ENCODE assay signal across 11 mouse cellular contexts in genomic region chr6:117995168-117995567, GRCm38 (mm10). TPM values are rescaled to one million over a fixed set of nuclear protein-coding genes. Genes with fewer than 3 reads are reported as not detected.
DNase-seq lines count a peak whose midpoint lies in the region; ATAC-seq and TF ChIP-seq lines count a peak whose summit lies in the region.
"Had no signal": no experiment of that assay in that cellular context is flagged by ENCODE, and none has a peak within 500 bp of the region (broad histone marks: within the 10 kb centered on the region; RNA-seq: fewer than 3 reads in every experiment).

No protein-coding gene starts in this region.

- H3K9ac ChIP-seq in intestine, postnatal 0 days (ENCODE audit: low read depth, low read length) = no peak overlapping the region
- H3K9ac ChIP-seq in intestine, embryonic 16.5 days (ENCODE audit: low read depth, low read length) = no peak overlapping the region
- H3K9ac ChIP-seq in forebrain, embryonic 12.5 days = no peak overlapping the region
- H3K9ac ChIP-seq: liver, embryonic 14.5 days had no signal

- DNase-seq in ZHBTc4 (ENCODE audit: low read depth, low spot score) = peak; percentile 68
- DNase-seq in cerebellum, postnatal 10 days = peak; percentile 42 to 57
- DNase-seq: gastrocnemius, postnatal 10 days had no signal

- no peaks in the 10 kb centered on the region for H3K36me3 ChIP-seq in intestine, postnatal 0 days (ENCODE audit: control insufficient read depth, insufficient read depth)
- no peaks in the 10 kb centered on the region for H3K36me3 ChIP-seq in intestine, embryonic 16.5 days (ENCODE audit: control insufficient read depth, insufficient read depth, low read length)
- H3K36me3 ChIP-seq in forebrain, embryonic 12.5 days (replicated peaks) = no peaks in the 10 kb centered on the region

- no peak overlapping the region for H3K4me2 ChIP-seq in intestine, postnatal 0 days (replicated peaks; ENCODE audit: low read depth)
- H3K4me2 ChIP-seq in intestine, embryonic 16.5 days (ENCODE audit: low read depth, low read length) = no peak overlapping the region
- no peak overlapping the region for H3K4me2 ChIP-seq in forebrain, embryonic 12.5 days

- H3K9me3 ChIP-seq in intestine, postnatal 0 days (ENCODE audit: control insufficient read depth) = no peaks in the 10 kb centered on the region
- no peaks in the 10 kb centered on the region for H3K9me3 ChIP-seq in intestine, embryonic 16.5 days (ENCODE audit: control insufficient read depth, low read length)
- no peaks in the 10 kb centered on the region for H3K9me3 ChIP-seq in forebrain, embryonic 12.5 days

- no peaks in the 10 kb centered on the region for H3K4me1 ChIP-seq in intestine, postnatal 0 days (replicated peaks; ENCODE audit: control insufficient read depth, insufficient read depth, low read length)
- no peaks in the 10 kb centered on the region for H3K4me1 ChIP-seq in intestine, embryonic 16.5 days (ENCODE audit: control insufficient read depth, insufficient read depth, low read length)
- no peaks in the 10 kb centered on the region for H3K4me1 ChIP-seq in forebrain, embryonic 12.5 days

- H3K27ac ChIP-seq in intestine, postnatal 0 days (ENCODE audit: low read depth, low read length) = no peak overlapping the region
- H3K27ac ChIP-seq in intestine, embryonic 16.5 days (ENCODE audit: low read length) = no peak overlapping the region
- no peak overlapping the region for H3K27ac ChIP-seq in forebrain, embryonic 12.5 days
- H3K27ac ChIP-seq: liver, embryonic 14.5 days had no signal

- H3K27me3 ChIP-seq in intestine, postnatal 0 days (replicated peaks; ENCODE audit: control insufficient read depth, insufficient read depth, low read length) = no peaks in the 10 kb centered on the region
- no peaks in the 10 kb centered on the region for H3K27me3 ChIP-seq in intestine, embryonic 16.5 days (replicated peaks; ENCODE audit: control insufficient read depth, insufficient read depth, low read length)
- peaks cover 7% of the 10 kb centered on the region for H3K27me3 ChIP-seq in forebrain, embryonic 12.5 days

- no peak for ATAC-seq in intestine, postnatal 0 days
- ATAC-seq in intestine, embryonic 16.5 days = no peak
- 0 out of 2 replicates have a peak, but pooled peaks have one; percentile 20 for ATAC-seq in megakaryocyte progenitor cell, adult 5-6 weeks (replicated peaks; ENCODE audit: poor library complexity)
- no peak for ATAC-seq in erythroid progenitor cell, adult 5-6 weeks (replicated peaks; ENCODE audit: low FRiP score, poor library complexity, severe bottlenecking)
- no peak for ATAC-seq in forebrain, embryonic 12.5 days (ENCODE audit: low FRiP score)

- H3K4me3 ChIP-seq in intestine, postnatal 0 days (ENCODE audit: low read depth, low read length) = no peak overlapping the region
- H3K4me3 ChIP-seq in intestine, embryonic 16.5 days (ENCODE audit: low read length) = no peak overlapping the region
- H3K4me3 ChIP-seq in forebrain, embryonic 12.5 days (replicated peaks) = no peak overlapping the region

- peak; percentile 42 for TF ChIP-seq CTCF in intestine, postnatal 0 days (IDR thresholded peaks at IDR 0.05; ENCODE audit: low read depth)

- WGBS in intestine, postnatal 0 days = 61% methylated on average over 9 of the region's 9 CpGs
- 50% methylated on average over 9 of the region's 9 CpGs for WGBS in intestine, embryonic 16.5 days
- WGBS in forebrain, embryonic 12.5 days = 56% methylated on average over 9 of the region's 9 CpGs

RNA-seq across cellular contexts. Expression of gene Rasgef1a, which starts 16.1 kb away (rescaled TPM):
- 0.07 and 0.25 TPM in 2 replicates for polyA plus RNA-seq in intestine, postnatal 0 days (2015; fragmentation: Nextera tagmentation; extraction: Ambion mirVana)
- polyA plus RNA-seq in intestine, embryonic 16.5 days (2015; fragmentation: Nextera tagmentation; extraction: Ambion mirVana) = 0.21 and 0.37 TPM in 2 replicates
- total RNA-seq in megakaryocyte progenitor cell, adult 5-6 weeks (2015) = 0.07 TPM in 1 of 2 replicates, not detected in the other
- total RNA-seq in megakaryocyte progenitor cell, adult 5-6 weeks (2017) = 0.17 TPM in 1 of 2 replicates, not detected in the other
- not detected in 2 replicates for total RNA-seq in erythroid progenitor cell, adult 5-6 weeks (2015; ENCODE audit: low replicate concordance)
- total RNA-seq in erythroid progenitor cell, adult 5-6 weeks (2017; ENCODE audit: low replicate concordance) = not detected in 2 replicates
- polyA plus RNA-seq in forebrain, embryonic 12.5 days (2016; fragmentation: Nextera tagmentation; extraction: Ambion mirVana) = 0.33 and 0.49 TPM in 2 replicates

RNA-seq across cellular contexts. Expression of gene Fxyd4, which starts 57.7 kb away (rescaled TPM):
- 0.27 and 0.55 TPM in 2 replicates for polyA plus RNA-seq in intestine, postnatal 0 days (2015; fragmentation: Nextera tagmentation; extraction: Ambion mirVana)
- polyA plus RNA-seq in intestine, embryonic 16.5 days (2015; fragmentation: Nextera tagmentation; extraction: Ambion mirVana) = 1.2 and 2.0 TPM in 2 replicates
- not detected in 2 replicates for total RNA-seq in megakaryocyte progenitor cell, adult 5-6 weeks (2015)
- not detected in 2 replicates for total RNA-seq in megakaryocyte progenitor cell, adult 5-6 weeks (2017)
- total RNA-seq in erythroid progenitor cell, adult 5-6 weeks (2015; ENCODE audit: low replicate concordance) = not detected in 2 replicates
- not detected in 2 replicates for total RNA-seq in erythroid progenitor cell, adult 5-6 weeks (2017; ENCODE audit: low replicate concordance)
- 1.9 and 2.0 TPM in 2 replicates for polyA plus RNA-seq in forebrain, embryonic 12.5 days (2016; fragmentation: Nextera tagmentation; extraction: Ambion mirVana)
- total RNA-seq: gastrocnemius, postnatal 10 days; left cerebral cortex, adult 18-20 months had no signal
- polyA plus RNA-seq: liver, embryonic 14.5 days; small intestine, adult 2 months had no signal
